Mouse (Mus musculus): ENCODE results near the gene Olfr364-ps1.

The Olfr364-ps1 gene

GRCm38 (mm10) chr2:37139022-37139421, at the start of gene Olfr364-ps1:
TSS of gene Olfr364-ps1 (plus strand) at chr2:37139322.
- no peak for DNase-seq (ENCODE audit: low read depth)

GRCm38 (mm10) chr2:37117810-37118209, 21.3 kb upstream of the Olfr364-ps1 start, which contains the start of gene Olfr362:
TSS of gene Olfr362 (minus strand) at chr2:37117910.
- no peak for DNase-seq (ENCODE audit: low read depth)

GRCm38 (mm10) chr2:37187898-37188297, 48.8 kb downstream of the Olfr364-ps1 start, which contains the start of gene Olfr365:
TSS of gene Olfr365 (plus strand) at chr2:37188198.
- no peak for DNase-seq (ENCODE audit: low read depth)
